29 mouse cellular contexts compared by ENCODE assay signal in genomic region chr9:123835851-123836250, GRCm38 (mm10). TPM values are rescaled to one million over a fixed set of nuclear protein-coding genes. Genes with fewer than 3 reads are reported as not detected.
DNase-seq lines count a peak whose midpoint lies in the region; ATAC-seq lines count a peak whose summit lies in the region.
"Had no signal": no experiment of that assay in that cellular context is flagged by ENCODE, and none has a peak within 500 bp of the region (broad histone marks: within the 10 kb centered on the region; RNA-seq: fewer than 3 reads in every experiment).

No protein-coding gene starts in this region.

- H3K27ac ChIP-seq in heart, embryonic 10.5 days = no peak overlapping the region
- H3K27ac ChIP-seq: embryonic facial prominence, embryonic 13.5 days; embryonic facial prominence, embryonic 15.5 days; forebrain, embryonic 10.5 days; forebrain, embryonic 12.5 days had no signal

- peaks cover 73% of the 10 kb centered on the region for H3K36me3 ChIP-seq in heart, embryonic 10.5 days

- intact Hi-C loops in left cerebral cortex, postnatal 10 days (cut with DNase I) = no loop called here
- intact Hi-C loops in gastrocnemius, postnatal 14 days (cut with DNase I; ENCODE audit: low total_unique reads) = no loop called here

- ATAC-seq in CD4-positive, CD25-positive, alpha-beta regulatory T cell, adult 4 months = peak; percentile 43
- peak; percentile 65 for ATAC-seq in activated CD4-positive, CD25-positive, alpha-beta regulatory T cell, adult 4 months
- no peak for ATAC-seq in megakaryocyte progenitor cell, adult 5-6 weeks (replicated peaks; ENCODE audit: poor library complexity)
- ATAC-seq: forebrain, embryonic 14.5 days; forebrain, embryonic 16.5 days had no signal

- H3K27me3 ChIP-seq in heart, embryonic 10.5 days (ENCODE audit: insufficient read depth, poor library complexity, severe bottlenecking) = no peaks in the 10 kb centered on the region
- H3K27me3 ChIP-seq: embryonic facial prominence, embryonic 13.5 days; embryonic facial prominence, embryonic 15.5 days; forebrain, embryonic 12.5 days had no signal

- H3K4me1 ChIP-seq in heart, embryonic 10.5 days = no peaks in the 10 kb centered on the region
- H3K4me1 ChIP-seq: embryonic facial prominence, embryonic 13.5 days; embryonic facial prominence, embryonic 15.5 days; forebrain, embryonic 10.5 days; forebrain, embryonic 12.5 days had no signal

- H3K4me3 ChIP-seq in heart, embryonic 10.5 days = no peak overlapping the region
- H3K4me3 ChIP-seq: embryonic facial prominence, embryonic 13.5 days; embryonic facial prominence, embryonic 15.5 days; erythroblast, embryonic 14.5 days; forebrain, embryonic 10.5 days; forebrain, embryonic 12.5 days had no signal

- peak; percentile 46 for DNase-seq in heart, adult 11 months
- DNase-seq in heart, embryonic 10.5 days (ENCODE audit: low spot score) = no peak
- peak; percentile 28 to 50 for DNase-seq in natural killer cell, adult 2 months (ENCODE audit: low spot score in 2 of 2)
- no peak for DNase-seq in left cerebral cortex, postnatal 10 days (ENCODE audit: extremely low spot score in 1 of 2, low spot score in 2 of 2)
- no peak for DNase-seq in gastrocnemius, postnatal 14 days
- DNase-seq: adrenal gland, adult 2 months; adrenal gland, postnatal 10 days; adrenal gland, postnatal 25 days; B cell, adult 2 months; cerebellum, adult 18-20 months; cerebellum, adult 8-10 months; cerebellum, adult 9-11 months; cerebellum, postnatal 14 days; cerebellum, postnatal 36 days; embryo, embryonic 11 days had no signal

- H3K9me3 ChIP-seq in heart, embryonic 10.5 days = no peaks in the 10 kb centered on the region
- H3K9me3 ChIP-seq: embryonic facial prominence, embryonic 13.5 days; embryonic facial prominence, embryonic 15.5 days; forebrain, embryonic 10.5 days; forebrain, embryonic 12.5 days had no signal

- WGBS in heart, embryonic 10.5 days = 84% methylated on average over 3 of the region's 3 CpGs

RNA-seq across cellular contexts. Expression of gene Fyco1, which starts 15.8 kb away (rescaled TPM):
- polyA plus RNA-seq in heart, embryonic 10.5 days (2016; fragmentation: Nextera tagmentation; extraction: Ambion mirVana) = 20.5 and 31.8 TPM in 2 replicates
- 10 to 100 TPM; 34.5 to 69.7 TPM for polyA plus RNA-seq in CD4-positive, CD25-positive, alpha-beta regulatory T cell, adult 4 months (2017; shearing (Covaris generic))
- 10 to 100 TPM; 27.8 to 29.5 TPM for polyA plus RNA-seq in activated CD4-positive, CD25-positive, alpha-beta regulatory T cell, adult 4 months (2017; shearing (Covaris generic))
- 13.0 and 16.4 TPM in 2 replicates for total RNA-seq in megakaryocyte progenitor cell, adult 5-6 weeks (2015)
- 10.9 and 14.6 TPM in 2 replicates for total RNA-seq in megakaryocyte progenitor cell, adult 5-6 weeks (2017)
- 10 to 100 TPM; 20.5 to 21.1 TPM for total RNA-seq in left cerebral cortex, postnatal 10 days (2021)
- 100 to 1,000 TPM; 175 to 183 TPM for total RNA-seq in gastrocnemius, postnatal 14 days (2021)

RNA-seq across cellular contexts. Expression of gene Xcr1, which starts 26.0 kb away (rescaled TPM):
- 0.06 TPM in 1 of 2 replicates, not detected in the other for polyA plus RNA-seq in heart, embryonic 10.5 days (2016; fragmentation: Nextera tagmentation; extraction: Ambion mirVana)
- under 1 TPM; 0.12 to 0.61 TPM for polyA plus RNA-seq in CD4-positive, CD25-positive, alpha-beta regulatory T cell, adult 4 months (2017; shearing (Covaris generic))
- under 1 TPM; 0.64 to 0.67 TPM for polyA plus RNA-seq in activated CD4-positive, CD25-positive, alpha-beta regulatory T cell, adult 4 months (2017; shearing (Covaris generic))
- total RNA-seq in megakaryocyte progenitor cell, adult 5-6 weeks (2015) = 0.10 and 0.15 TPM in 2 replicates
- total RNA-seq in megakaryocyte progenitor cell, adult 5-6 weeks (2017) = 0.37 and 0.54 TPM in 2 replicates
- total RNA-seq in left cerebral cortex, postnatal 10 days (2021) = not detected
- not detected for total RNA-seq in gastrocnemius, postnatal 14 days (2021)
- total RNA-seq: common myeloid progenitor, adult 5-6 weeks; MEL had no signal
- polyA plus RNA-seq: embryonic facial prominence, embryonic 11.5 days; embryonic facial prominence, embryonic 13.5 days; erythroblast, embryonic 14.5 days; forebrain, embryonic 12.5 days; frontal cortex, adult 2 months had no signal

RNA-seq across cellular contexts. Expression of gene Cxcr6, which starts 29.6 kb away (rescaled TPM):
- polyA plus RNA-seq in heart, embryonic 10.5 days (2016; fragmentation: Nextera tagmentation; extraction: Ambion mirVana) = 0.09 and 0.26 TPM in 2 replicates
- polyA plus RNA-seq in CD4-positive, CD25-positive, alpha-beta regulatory T cell, adult 4 months (2017; shearing (Covaris generic)) = 10 to 100 TPM; 25.3 to 37.5 TPM
- polyA plus RNA-seq in activated CD4-positive, CD25-positive, alpha-beta regulatory T cell, adult 4 months (2017; shearing (Covaris generic)) = 100 to 1,000 TPM; 117 to 287 TPM
- not detected in 2 replicates for total RNA-seq in megakaryocyte progenitor cell, adult 5-6 weeks (2015)
- total RNA-seq in megakaryocyte progenitor cell, adult 5-6 weeks (2017) = 0.21 TPM in 1 of 2 replicates, not detected in the other
- total RNA-seq in left cerebral cortex, postnatal 10 days (2021) = not detected
- under 1 TPM in 1 of 2 experiments, not detected in 1; 0.21 TPM for total RNA-seq in gastrocnemius, postnatal 14 days (2021)
- total RNA-seq: adrenal gland, postnatal 25 days; MEL had no signal
- polyA plus RNA-seq: embryonic facial prominence, embryonic 11.5 days; erythroblast, embryonic 14.5 days had no signal

Comparison
In these comparisons a context has a peak if more than half of its experiments do, and no peak if none do; other contexts are left out.
1. DNase-seq: peak in heart, adult 11 months (single experiment) and natural killer cell, adult 2 months (2 of 2); none in heart, embryonic 10.5 days (single experiment), left cerebral cortex, postnatal 10 days (0 of 2) and gastrocnemius, postnatal 14 days (single experiment).
2. RNA of gene Fyco1, which starts 15.8 kb away (total RNA-seq): 175 to 183 TPM in gastrocnemius, postnatal 14 days; 20.5 to 21.1 TPM in left cerebral cortex, postnatal 10 days and 10.9 to 16.4 TPM in megakaryocyte progenitor cell, adult 5-6 weeks; every median in the first group is over 4 times any median in the second.